Mouse (Mus musculus): Measurements from ENCODE around the gene Capn2. TPM values are rescaled to one million over a fixed set of nuclear protein-coding genes. Genes with fewer than 3 reads are reported as not detected.

Gene Capn2
- polyA plus RNA-seq, 1 experiment, result 148 TPM

GRCm38 (mm10) chr1:182518811-182519210 lies 1.4 kb upstream of the Capn2 start:
- Histone ChIP-seq H3K4me3 (peak overlapping the region; percentile 88), H3K27me3 (ENCODE audit: control insufficient read depth, insufficient read depth, insufficient read length) (no peaks in the 10 kb centered on the region), H3K79me2 (ENCODE audit: control insufficient read depth, insufficient read depth) (peaks cover 32% of the 10 kb centered on the region), H3K4me2 (ENCODE audit: low read depth) (peak overlapping the region; percentile 100), H3ac (ENCODE audit: control insufficient read depth, insufficient read length) (no peak overlapping the region), H3K36me3 (ENCODE audit: control insufficient read depth, insufficient read depth) (peaks cover 6% of the 10 kb centered on the region)
- no peak for TF ChIP-seq E2F4 (IDR thresholded peaks at IDR 0.05; ENCODE audit: insufficient read depth)
- TF ChIP-seq REST (IDR thresholded peaks at IDR 0.05; ENCODE audit: insufficient read depth, insufficient read length), result no peak
- no peak for TF ChIP-seq USF1 (IDR thresholded peaks at IDR 0.05; ENCODE audit: low read depth)
- TF ChIP-seq TCF3 (IDR thresholded peaks at IDR 0.05; ENCODE audit: insufficient read length, low read depth), result no peak
- no peak for TF ChIP-seq MYOD1 (IDR thresholded peaks at IDR 0.05; ENCODE audit: control insufficient read depth in 1 of 3, insufficient read length in 2 of 3, low read depth in 2 of 3)
- TF ChIP-seq MAX (IDR thresholded peaks at IDR 0.05; ENCODE audit: low read depth), result no peak
- TF ChIP-seq MYOG (IDR thresholded peaks at IDR 0.05; ENCODE audit: control insufficient read depth in 1 of 3, insufficient read depth in 1 of 3, insufficient read length in 2 of 3, low read depth in 2 of 3), result no peak
- no peak for TF ChIP-seq TCF12 (IDR thresholded peaks at IDR 0.05; ENCODE audit: insufficient read depth, poor library complexity, severe bottlenecking)
- no peak for TF ChIP-seq SRF (IDR thresholded peaks at IDR 0.05; ENCODE audit: control insufficient read depth, insufficient read length, low read depth)
- no peak for TF ChIP-seq CEBPB (IDR thresholded peaks at IDR 0.05; ENCODE audit: insufficient read depth, poor library complexity, severe bottlenecking)
- TF ChIP-seq POLR2A (IDR thresholded peaks at IDR 0.05; ENCODE audit: insufficient read length, low read depth), result no peak
- TF ChIP-seq POLR2AphosphoS2 (IDR thresholded peaks at IDR 0.05; ENCODE audit: insufficient read length, low read depth), result no peak

- H3K4me2 ChIP-seq (ENCODE audit: low read depth), result peak overlapping the region; percentile 100
- TF ChIP-seq USF1 (IDR thresholded peaks at IDR 0.05; ENCODE audit: low read depth) (no peak), SRF (IDR thresholded peaks at IDR 0.05; ENCODE audit: control insufficient read depth, insufficient read length, low read depth) (no peak), REST (IDR thresholded peaks at IDR 0.05; ENCODE audit: insufficient read depth, insufficient read length) (no peak), CEBPB (IDR thresholded peaks at IDR 0.05; ENCODE audit: insufficient read depth, poor library complexity, severe bottlenecking) (no peak), TCF3 (IDR thresholded peaks at IDR 0.05; ENCODE audit: insufficient read length, low read depth) (no peak), MAX (IDR thresholded peaks at IDR 0.05; ENCODE audit: low read depth) (no peak), POLR2A (IDR thresholded peaks at IDR 0.05; ENCODE audit: insufficient read length, low read depth) (no peak), MYOG (IDR thresholded peaks at IDR 0.05; ENCODE audit: control insufficient read depth in 1 of 3, insufficient read depth in 1 of 3, insufficient read length in 2 of 3, low read depth in 2 of 3) (no peak), E2F4 (IDR thresholded peaks at IDR 0.05; ENCODE audit: insufficient read depth) (no peak), MYOD1 (IDR thresholded peaks at IDR 0.05; ENCODE audit: control insufficient read depth in 1 of 3, insufficient read length in 2 of 3, low read depth in 2 of 3) (no peak), POLR2AphosphoS2 (IDR thresholded peaks at IDR 0.05; ENCODE audit: insufficient read length, low read depth) (no peak)
- peak overlapping the region; percentile 88 for H3K4me3 ChIP-seq
- no peak overlapping the region for H3ac ChIP-seq (ENCODE audit: control insufficient read depth, insufficient read length)
- H3K27me3 ChIP-seq (ENCODE audit: control insufficient read depth, insufficient read depth, insufficient read length), result no peaks in the 10 kb centered on the region
- peaks cover 38% of the 10 kb centered on the region for H3K79me2 ChIP-seq (ENCODE audit: control insufficient read depth, insufficient read depth)
- H3K36me3 ChIP-seq (ENCODE audit: control insufficient read depth, insufficient read depth), result peaks cover 6% of the 10 kb centered on the region
Measured at GRCm38 (mm10) chr1:182518143-182518680, 804 bp upstream of the Capn2 start.

- Histone ChIP-seq H3K79me2 (ENCODE audit: control insufficient read depth, insufficient read depth) (peaks cover 43% of the 10 kb centered on the region), H3K27me3 (ENCODE audit: control insufficient read depth, insufficient read depth, insufficient read length) (no peaks in the 10 kb centered on the region), H3K4me2 (ENCODE audit: low read depth) (peak overlapping the region; percentile 100), H3ac (ENCODE audit: control insufficient read depth, insufficient read length) (peak overlapping the region; percentile 56), H3K36me3 (ENCODE audit: control insufficient read depth, insufficient read depth) (peaks cover 6% of the 10 kb centered on the region), H3K4me3 (peak overlapping the region; percentile 88)
- TF ChIP-seq CEBPB (IDR thresholded peaks at IDR 0.05; ENCODE audit: insufficient read depth, poor library complexity, severe bottlenecking), result no peak
- TF ChIP-seq E2F4 (IDR thresholded peaks at IDR 0.05; ENCODE audit: insufficient read depth), result no peak
- no peak for TF ChIP-seq TCF12 (IDR thresholded peaks at IDR 0.05; ENCODE audit: insufficient read depth, poor library complexity, severe bottlenecking)
- TF ChIP-seq MAX (IDR thresholded peaks at IDR 0.05; ENCODE audit: low read depth), result no peak
- TF ChIP-seq POLR2A (IDR thresholded peaks at IDR 0.05; ENCODE audit: insufficient read length, low read depth), result no peak
Measured at GRCm38 (mm10) chr1:182517677-182518011, 236 bp upstream of the Capn2 start.

GRCm38 (mm10) chr1:182514803-182515590 lies 2.4 kb downstream of the Capn2 start:
- H3K4me2 ChIP-seq (ENCODE audit: low read depth), result peak overlapping the region; percentile 88
- H3K4me3 ChIP-seq, result peak overlapping the region; percentile 88
- no peaks in the 10 kb centered on the region for H3K27me3 ChIP-seq (ENCODE audit: control insufficient read depth, insufficient read depth, insufficient read length)
- no peak for TF ChIP-seq E2F4 (IDR thresholded peaks at IDR 0.05; ENCODE audit: insufficient read depth)
- TF ChIP-seq MAX (IDR thresholded peaks at IDR 0.05; ENCODE audit: low read depth), result peak; percentile 81
- peak; percentile 38 for TF ChIP-seq USF1 (IDR thresholded peaks at IDR 0.05; ENCODE audit: low read depth)
- no peak for TF ChIP-seq SRF (IDR thresholded peaks at IDR 0.05; ENCODE audit: control insufficient read depth, insufficient read length, low read depth)
- no peak for TF ChIP-seq REST (IDR thresholded peaks at IDR 0.05; ENCODE audit: insufficient read depth, insufficient read length)
- no peak for TF ChIP-seq TCF3 (IDR thresholded peaks at IDR 0.05; ENCODE audit: insufficient read length, low read depth)
- peak; percentile 48 for TF ChIP-seq POLR2A (IDR thresholded peaks at IDR 0.05; ENCODE audit: insufficient read length, low read depth)
- peak; percentile 62 for TF ChIP-seq POLR2AphosphoS2 (IDR thresholded peaks at IDR 0.05; ENCODE audit: insufficient read length, low read depth)
- peak; percentile 52 to 70 (median 64) for TF ChIP-seq MYOD1 (IDR thresholded peaks at IDR 0.05; ENCODE audit: control insufficient read depth in 1 of 3, insufficient read length in 2 of 3, low read depth in 2 of 3)
- peak; percentile 11 to 76 (median 46) for TF ChIP-seq MYOG (IDR thresholded peaks at IDR 0.05; ENCODE audit: control insufficient read depth in 1 of 3, insufficient read depth in 1 of 3, insufficient read length in 2 of 3, low read depth in 2 of 3)
- peak; percentile 35 for TF ChIP-seq TCF12 (IDR thresholded peaks at IDR 0.05; ENCODE audit: insufficient read depth, poor library complexity, severe bottlenecking)
- no peak for TF ChIP-seq CEBPB (IDR thresholded peaks at IDR 0.05; ENCODE audit: insufficient read depth, poor library complexity, severe bottlenecking)
- peaks cover 21% of the 10 kb centered on the region for H3K36me3 ChIP-seq (ENCODE audit: control insufficient read depth, insufficient read depth)
- peaks cover 62% of the 10 kb centered on the region for H3K79me2 ChIP-seq (ENCODE audit: control insufficient read depth, insufficient read depth)
- no peak overlapping the region for H3ac ChIP-seq (ENCODE audit: control insufficient read depth, insufficient read length)
